Mouse (Mus musculus): ENCODE measurements at regions not wholly inside any gene's neighbourhood (a gene's known extent, or its start where the extent isn't known, plus 50 kb on each side); places are given as distances from the start of the nearest gene placed in this dataset.
A peak's percentile ranks its signal among the peaks of the same experiment; 100 is the strongest.

DNA sequence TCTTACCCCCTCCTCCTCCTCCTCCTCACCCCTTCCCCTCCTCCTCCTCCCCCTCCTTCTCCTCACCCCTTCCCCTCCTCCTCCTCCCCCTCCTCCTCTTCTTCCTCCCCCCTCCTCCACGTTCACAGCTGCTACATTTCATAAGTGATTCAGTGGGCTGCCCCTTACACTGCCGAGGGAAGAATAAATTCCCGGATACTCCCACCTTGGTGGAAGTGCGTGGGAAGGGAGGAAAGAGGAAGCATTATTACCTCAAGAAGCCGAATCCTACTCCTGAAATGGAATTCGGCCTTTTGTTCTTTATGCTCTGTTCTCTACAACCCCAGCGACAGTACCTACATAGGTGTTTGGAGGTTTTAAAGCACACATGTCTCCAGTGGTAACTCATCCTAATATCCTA is 256.1 kb downstream of the Cd83 start:
- no peak for DNase-seq

GRCm38 (mm10) chr13:44042730-44043493 is 258.3 kb downstream of the Cd83 start:
- peak; percentile 34 to 63 for DNase-seq

DNA sequence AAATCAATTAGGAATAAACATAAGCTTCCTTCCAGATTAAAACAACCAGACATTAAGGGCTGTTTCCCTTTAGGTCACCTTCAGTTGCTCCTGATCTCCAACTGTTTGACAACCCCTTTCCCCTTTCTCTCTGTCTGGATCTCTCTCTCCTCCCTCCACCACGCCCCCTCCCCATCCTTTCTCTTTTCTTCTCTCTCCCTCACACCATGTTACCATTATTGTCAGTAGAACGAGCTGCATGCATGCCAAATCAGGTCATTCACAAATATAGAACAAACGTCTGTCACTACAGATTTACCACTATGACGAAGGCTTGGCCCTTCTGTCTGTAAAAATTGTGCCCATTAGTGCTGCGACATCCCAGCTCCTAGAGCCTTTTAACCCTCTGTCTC is 258.9 kb downstream of the Cd83 start:
- DNase-seq, result peak; percentile 68 to 81

DNA sequence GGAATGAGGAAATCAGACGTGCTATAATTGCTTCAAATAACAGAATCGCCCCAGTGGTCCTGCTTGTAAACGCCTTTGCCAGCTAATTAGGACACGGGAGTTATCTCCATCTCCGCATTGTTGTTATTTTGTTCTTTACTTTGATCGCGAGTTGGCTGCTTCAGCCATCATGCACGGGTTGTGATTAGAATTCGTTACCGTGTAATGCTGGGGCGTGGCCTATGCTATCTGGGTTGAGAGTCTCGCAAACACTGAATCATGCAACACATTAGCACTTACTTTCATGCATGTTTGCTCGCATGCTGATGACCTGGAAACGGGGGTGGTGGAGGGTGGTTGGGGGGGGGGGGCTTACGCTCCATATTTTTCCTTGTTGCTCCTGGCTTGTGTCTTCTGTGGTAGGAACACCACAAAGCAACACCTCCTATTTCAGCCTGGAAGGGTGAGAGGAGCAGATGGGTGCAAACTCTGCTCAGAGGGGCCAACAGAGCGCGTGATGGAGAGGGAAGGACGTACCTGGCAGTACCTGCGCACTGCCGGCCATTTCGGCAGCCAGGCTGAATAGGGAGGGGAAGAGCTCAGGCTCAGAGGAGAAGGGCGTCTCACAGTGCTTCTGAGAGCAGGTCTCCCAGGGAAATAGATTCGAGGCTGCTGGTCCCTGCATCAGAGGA is 260.1 kb downstream of the Cd83 start:
- peak; percentile 76 to 77 for DNase-seq

GRCm38 (mm10) chr13:44046436-44046835 is 261.9 kb downstream of the Cd83 start:
- DNase-seq, result no peak

DNA sequence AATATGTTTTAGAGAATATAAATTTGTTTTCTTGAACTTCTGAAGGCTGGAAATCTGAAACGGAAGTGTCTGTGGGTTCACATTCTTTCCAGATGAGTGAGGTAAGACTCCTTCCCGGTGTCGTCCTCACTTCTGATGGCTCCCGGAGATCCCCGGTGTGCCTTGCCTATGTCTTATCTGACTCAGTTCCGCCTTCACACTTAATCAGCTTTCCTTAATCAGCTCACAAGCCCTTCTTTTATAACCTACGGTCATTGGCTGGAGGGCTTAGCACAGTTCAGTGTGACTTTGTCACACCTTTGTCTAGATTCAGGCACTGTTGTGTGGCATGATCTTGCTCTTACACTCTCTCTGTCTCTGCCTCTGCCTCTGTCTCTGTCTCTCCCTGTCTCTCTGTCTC is 269.6 kb downstream of the Cd83 start:
- no peak for DNase-seq

GRCm38 (mm10) chr13:44055573-44056491 is 271.3 kb downstream of the Cd83 start:
- DNase-seq, result peak; percentile 20 to 55

- DNase-seq, result no peak
Measured at GRCm38 (mm10) chr13:44056716-44057115, 272.1 kb downstream of the Cd83 start.

GRCm38 (mm10) chr13:44057542-44057941 is 273.0 kb downstream of the Cd83 start:
- no peak for DNase-seq

DNA sequence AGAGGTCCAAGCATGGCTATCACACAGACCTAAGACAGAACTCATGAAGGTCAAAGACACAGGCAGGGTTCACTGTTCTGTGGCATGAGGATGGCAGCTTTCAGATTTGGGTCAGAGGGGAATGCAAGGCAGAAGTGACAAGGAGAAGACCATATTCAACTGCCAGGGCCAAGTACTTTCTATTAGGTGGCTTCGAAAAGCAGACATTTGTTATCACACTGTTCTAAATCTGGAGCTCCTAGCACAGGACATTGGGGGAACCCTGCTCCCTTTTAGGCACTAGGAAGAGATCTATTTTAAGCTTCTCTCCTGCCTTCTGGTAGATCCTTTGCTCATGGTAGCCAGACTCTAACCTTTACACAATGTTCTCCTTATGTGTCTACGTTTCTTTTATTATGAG is 273.7 kb downstream of the Cd83 start:
- no peak for DNase-seq

GRCm38 (mm10) chr13:44059436-44059835 is 274.9 kb downstream of the Cd83 start:
- peak in 1 of 2 experiments; percentile 43 for DNase-seq

- DNase-seq, result no peak
Measured at GRCm38 (mm10) chr13:44061286-44061685, 276.7 kb downstream of the Cd83 start.

DNA sequence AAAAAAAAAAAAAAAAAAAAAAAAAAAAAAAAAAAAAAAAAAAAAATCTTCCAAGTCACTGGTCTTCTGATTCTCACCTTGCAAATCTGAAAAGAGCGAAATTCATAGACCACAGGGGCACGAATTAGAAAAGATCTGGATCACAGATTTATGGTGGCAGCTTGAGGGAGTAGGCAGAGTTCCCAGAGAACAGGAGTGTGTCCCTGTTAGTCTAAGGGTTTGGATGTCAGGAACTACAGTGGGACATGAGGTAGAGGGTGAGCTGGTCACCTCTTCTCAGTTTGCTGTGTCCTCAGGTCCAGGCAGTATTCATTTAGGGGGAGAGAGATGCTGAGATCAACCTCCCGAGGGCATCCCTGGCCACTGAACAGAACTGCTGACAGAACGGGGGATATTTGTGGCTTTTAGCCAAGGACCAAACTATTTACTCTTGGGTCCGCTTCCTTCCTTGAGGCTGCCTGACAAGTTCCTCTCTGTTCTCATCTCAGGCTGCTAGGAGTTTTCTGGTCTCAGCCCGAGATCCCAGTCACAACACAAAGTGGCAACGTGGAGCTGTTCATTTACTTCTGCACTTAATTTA is 277.2 kb downstream of the Cd83 start:
- DNase-seq, result no peak

GRCm38 (mm10) chr13:44063317-44063716 is 278.7 kb downstream of the Cd83 start:
- DNase-seq, result no peak

- no peak for DNase-seq
Measured at GRCm38 (mm10) chr13:44064026-44064425, 279.5 kb downstream of the Cd83 start.

DNA sequence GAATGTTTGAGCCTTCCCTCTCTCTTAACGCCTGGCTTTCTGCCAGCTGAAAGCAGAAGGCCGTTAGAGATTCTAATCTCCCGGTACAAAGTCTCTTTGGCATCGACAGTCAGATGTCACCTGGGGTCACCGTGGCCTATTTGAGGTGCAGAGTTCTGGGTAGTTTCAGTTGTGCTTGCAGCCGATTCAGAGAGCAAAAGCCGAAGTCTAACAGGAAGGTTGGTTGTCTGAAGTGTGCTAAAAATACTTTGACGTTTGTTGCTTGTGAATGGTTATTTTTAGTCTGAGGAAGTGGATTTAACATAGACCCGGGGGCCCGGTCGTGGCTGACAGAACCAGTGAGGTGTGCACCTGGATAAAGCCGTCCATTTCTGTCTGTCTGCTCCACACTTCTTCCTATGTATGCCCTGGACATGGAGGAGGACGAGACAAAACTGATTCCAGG is 281.2 kb downstream of the Cd83 start:
- peak in 1 of 2 experiments; percentile 31 for DNase-seq

DNA sequence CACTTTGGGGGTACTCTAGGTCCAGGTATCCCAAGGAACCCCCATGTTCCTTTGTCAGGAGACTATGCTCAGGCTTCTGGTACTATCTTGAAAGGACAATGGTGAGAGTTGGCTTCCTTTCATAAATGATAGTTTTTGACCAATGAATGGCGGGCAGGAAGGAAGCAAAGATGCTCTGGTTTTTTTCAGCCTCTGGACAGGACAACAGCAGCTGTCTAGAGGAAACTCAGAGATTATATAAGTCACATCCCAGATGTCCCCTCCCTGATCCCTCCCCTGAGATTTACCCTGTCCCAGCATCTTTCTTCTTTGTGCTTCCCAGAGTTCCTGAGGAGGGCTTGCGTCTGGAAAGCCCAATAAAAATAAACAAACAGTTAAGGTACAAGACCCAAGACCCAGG is 282.7 kb downstream of the Cd83 start:
- DNase-seq, result no peak

- DNase-seq, result no peak
Measured at GRCm38 (mm10) chr13:44068951-44069350, 284.4 kb downstream of the Cd83 start.

GRCm38 (mm10) chr13:44073122-44073521 is 288.5 kb downstream of the Cd83 start:
- DNase-seq, result no peak

DNA sequence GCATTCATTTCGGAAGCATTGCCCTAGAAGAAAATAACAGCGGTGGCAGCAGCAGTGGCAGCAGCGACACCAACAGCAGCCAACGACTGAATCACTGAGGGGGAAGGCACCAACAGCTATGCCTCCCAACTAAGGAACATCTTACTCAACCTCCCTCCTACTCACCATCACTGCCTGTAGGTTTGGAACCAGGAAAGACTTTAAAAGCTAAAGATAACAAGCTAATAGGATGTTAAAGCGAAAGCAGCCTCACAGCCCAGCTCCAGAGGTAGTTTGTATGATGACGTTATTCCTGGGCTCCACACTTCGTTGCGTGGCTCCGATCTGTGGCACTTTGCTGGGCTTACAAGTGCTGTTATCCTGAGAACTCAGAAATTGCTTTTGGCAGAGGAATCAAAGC is 289.6 kb downstream of the Cd83 start:
- DNase-seq, result no peak

GRCm38 (mm10) chr13:44077022-44077421 is 292.4 kb downstream of the Cd83 start:
- DNase-seq, result no peak

DNA sequence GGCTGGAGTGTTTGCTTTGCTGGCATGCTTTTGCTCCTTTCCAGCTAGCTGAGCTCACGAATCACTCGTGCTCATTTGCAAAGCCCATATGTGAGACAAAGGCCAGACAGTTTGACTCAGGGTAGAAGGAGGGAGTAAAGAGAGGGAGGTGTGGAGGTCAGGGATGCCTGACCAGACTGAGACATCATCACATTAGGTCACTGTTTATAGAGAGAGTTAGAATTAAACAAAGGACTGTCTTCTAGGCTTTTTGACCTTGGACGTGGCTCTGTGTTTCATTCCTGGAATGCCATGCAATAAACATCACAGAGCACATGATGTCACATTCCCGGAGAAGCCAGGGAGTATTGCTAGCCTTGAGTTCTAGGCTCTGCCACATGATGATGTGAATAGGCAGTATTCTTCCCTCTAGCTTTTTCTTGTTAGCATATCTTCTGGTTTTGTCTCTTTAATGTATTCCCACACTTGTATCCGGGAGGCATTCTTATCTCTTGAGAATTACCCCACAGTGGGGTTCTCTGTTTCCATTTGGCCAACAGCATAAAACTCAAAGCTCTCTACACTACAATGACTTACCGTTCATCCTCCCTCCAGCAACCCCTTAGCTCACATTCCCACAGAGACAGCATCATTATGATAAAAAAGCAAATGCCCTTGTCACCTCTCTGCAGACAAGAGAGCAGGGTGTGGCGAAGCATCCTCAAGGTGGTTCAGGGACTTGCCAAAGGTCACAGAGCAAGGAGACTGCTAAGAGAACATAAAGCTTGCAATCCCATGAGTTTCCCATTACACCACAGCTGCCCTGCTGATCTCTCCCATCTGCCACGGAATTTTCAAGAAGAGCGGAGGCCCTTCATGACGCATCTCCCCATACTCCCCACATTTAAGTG is 301.3 kb downstream of the Cd83 start:
- DNase-seq, result no peak
